Mouse (Mus musculus) lung, postnatal 10 days (tissue): ENCODE measurements around the gene Myo1c.
"Not testable (repeated sequence)": the region's sequence is repeated elsewhere in the genome, so short reads cannot be mapped to it uniquely, and the experiment has no call there.

Experiments used
- DNase-seq: peaks from one replicate; pipeline ENCODE4 v3.0.0; 2021

Myo1c gene

GRCm38 (mm10) chr11:75669853-75670200 lies 19.5 kb downstream of the Myo1c start:
- no peak for DNase-seq

- no peak for DNase-seq
Measured at GRCm38 (mm10) chr11:75671426-75672180, 21.3 kb downstream of the Myo1c start.

DNA sequence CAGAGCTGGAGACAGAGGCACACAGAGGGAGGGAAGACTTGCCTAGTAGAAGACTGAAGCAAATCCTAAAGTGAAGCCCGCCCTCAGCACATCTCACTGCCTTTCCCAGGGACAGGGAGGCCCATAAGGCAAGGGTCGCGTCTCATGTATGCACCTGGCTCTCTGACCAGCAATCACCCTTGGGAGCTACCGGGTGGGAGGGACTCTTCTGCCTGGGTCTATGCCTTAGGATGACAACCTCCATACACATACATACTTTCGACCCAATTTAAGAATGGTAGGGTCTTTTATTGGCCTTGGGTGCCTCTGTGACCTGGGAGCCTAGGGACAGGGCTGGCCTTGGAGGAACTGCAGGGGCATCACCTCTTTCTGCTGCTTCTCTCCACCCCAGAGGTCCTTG lies 23.1 kb downstream of the Myo1c start:
- no peak for DNase-seq

GRCm38 (mm10) chr11:75674875-75675274 lies 24.6 kb downstream of the Myo1c start:
- no peak for DNase-seq

GRCm38 (mm10) chr11:75677881-75678746 lies 27.8 kb downstream of the Myo1c start:
- no peak for DNase-seq

DNA sequence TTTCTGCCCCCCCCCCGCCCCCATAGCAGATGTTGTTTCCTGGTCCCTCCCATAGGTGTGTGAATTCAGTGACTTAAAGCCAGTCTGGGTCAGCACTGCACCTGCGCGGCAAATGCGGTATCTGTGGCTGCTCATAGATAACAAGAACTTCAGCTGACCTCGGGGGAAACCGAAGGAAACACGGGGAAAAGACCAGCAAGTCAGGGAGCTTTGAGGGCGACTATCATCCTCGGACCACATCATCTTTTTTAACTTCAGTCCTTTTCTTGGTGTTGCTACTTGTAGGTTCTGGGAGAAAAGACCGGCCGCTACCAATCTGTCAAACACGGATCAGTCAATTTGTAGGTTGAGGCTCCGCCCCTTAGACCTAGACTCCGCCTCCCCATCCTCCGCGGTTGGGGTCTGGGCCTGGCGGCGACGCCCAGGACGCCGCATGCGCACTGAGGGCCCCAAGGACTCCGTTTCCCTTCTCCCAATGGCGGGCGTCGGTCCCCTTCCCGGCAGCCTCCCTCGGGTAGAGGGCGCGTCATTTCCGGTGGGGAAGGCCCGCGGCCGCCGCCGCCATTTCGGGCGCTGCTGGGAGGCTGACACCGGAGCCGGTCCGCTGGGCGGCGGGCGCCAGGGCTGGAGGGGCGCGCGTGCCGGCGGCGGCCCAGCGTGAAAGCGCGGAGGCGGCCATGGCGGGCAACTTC lies 28.6 kb downstream of the Myo1c start, which contains the start of gene Crk:
Gene Crk (plus strand): TSS at position 513 of the 692 bp plus-strand sequence.
- peak; percentile 99 for DNase-seq

- DNase-seq = peak; percentile 79
Measured at GRCm38 (mm10) chr11:75679439-75680171, 29.3 kb downstream of the Myo1c start.

GRCm38 (mm10) chr11:75684462-75684861 lies 34.2 kb downstream of the Myo1c start:
- DNase-seq = no peak

- DNase-seq = no peak
Measured at GRCm38 (mm10) chr11:75684956-75685355, 34.7 kb downstream of the Myo1c start.

GRCm38 (mm10) chr11:75687343-75687993 lies 37.2 kb downstream of the Myo1c start:
- no peak for DNase-seq

DNA sequence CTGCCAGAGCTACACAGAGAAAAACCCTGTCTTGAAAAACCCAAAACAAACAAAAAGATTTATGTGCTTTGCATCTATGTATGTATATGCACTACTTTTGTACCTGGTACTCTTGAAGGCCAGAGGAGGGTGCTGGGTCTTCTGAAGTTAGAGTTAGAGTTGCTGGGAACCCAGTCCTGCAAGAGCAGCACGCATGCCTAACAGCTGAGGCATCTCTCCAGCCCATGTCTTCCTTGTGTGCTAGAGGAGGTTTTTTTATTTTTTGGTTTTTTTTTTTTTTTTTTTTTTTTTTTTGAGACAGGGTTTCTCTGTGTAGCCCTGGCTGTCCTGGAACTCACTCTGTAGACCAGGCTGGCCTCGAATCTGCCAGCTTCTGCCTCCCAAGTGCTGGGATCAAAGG lies 37.8 kb downstream of the Myo1c start:
- DNase-seq = no peak

DNA sequence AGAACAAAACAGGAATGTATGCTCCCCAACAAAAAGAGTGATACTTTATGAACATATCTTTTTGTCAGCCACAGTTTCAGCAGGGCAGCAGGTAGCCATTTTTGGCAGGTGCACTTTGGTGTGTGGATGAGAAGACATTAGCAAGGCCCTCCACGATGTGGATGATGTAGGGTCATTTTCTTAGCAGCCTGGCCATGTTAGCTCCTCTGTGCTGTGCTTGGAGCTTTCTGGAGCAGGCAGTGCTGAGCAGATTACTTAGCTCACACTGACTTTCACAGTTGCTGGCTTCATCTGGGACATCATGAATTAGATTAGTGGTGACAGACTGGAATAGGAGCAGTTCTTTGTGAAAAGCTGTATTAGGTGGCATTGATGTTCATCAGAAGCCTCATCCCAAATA lies 39.7 kb downstream of the Myo1c start:
- no peak for DNase-seq

- no peak for DNase-seq
Measured at GRCm38 (mm10) chr11:75691047-75691446, 40.7 kb downstream of the Myo1c start.

- DNase-seq = no peak
Measured at GRCm38 (mm10) chr11:75693570-75693969, 43.3 kb downstream of the Myo1c start.

DNA sequence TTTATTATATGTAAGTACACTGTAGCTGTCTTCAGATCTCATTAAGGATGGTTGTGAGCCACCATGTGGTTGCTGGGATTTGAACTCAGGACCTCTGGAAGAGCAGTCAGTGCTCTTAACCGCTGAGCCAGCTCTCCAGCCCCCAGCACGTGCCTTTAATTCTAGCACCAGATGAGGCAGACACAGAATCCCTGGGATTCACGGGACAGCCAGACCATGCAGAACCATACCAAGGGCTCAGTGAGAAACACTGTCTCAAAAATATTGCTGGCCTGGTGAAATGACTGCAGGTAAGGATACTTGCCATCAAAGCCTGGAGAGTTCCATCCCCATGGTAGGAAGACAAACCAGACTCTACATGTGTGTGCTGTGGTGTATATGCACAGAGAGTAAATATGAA lies 47.2 kb downstream of the Myo1c start:
- not testable (repeated sequence) for DNase-seq

DNA sequence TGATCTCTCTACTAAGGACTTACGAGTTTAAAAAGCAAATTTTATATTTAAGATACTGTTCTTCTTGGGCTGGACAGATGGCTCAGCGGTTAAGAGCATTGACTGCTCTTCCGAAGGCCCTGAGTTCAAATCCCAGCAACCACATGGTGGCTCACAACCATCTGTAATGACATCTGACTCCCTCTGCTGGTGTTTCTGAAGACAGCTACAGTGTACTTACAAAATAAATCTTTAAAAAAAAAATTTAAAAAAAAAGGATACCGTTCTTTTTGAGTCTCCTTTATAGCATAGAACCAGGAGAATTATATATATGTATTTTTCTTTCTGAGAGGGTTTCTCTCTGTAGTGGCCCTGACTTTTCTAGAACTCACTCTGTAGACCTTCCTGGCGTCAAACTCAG lies 50.3 kb downstream of the Myo1c start:
- no peak for DNase-seq

DNA sequence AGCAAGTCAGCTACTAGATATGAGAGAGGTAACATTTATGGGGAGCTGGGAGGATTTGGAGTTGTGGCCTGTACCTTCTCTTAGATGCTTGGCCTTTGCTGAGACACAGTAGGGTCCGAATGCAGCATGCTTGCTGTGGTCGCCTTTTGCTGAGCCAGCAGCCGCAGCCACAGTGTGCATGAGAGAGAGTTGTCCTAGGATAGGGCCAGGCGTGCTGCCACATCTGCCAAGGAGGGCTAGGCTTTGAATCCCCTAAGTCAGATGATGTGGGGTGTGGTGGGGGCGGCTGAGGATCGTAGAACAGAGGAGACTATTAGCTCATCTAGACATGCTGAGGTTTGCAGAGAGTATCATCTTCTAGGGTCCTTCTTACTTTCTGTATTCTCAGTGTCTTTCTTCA lies 52.5 kb downstream of the Myo1c start:
- no peak for DNase-seq

DNA sequence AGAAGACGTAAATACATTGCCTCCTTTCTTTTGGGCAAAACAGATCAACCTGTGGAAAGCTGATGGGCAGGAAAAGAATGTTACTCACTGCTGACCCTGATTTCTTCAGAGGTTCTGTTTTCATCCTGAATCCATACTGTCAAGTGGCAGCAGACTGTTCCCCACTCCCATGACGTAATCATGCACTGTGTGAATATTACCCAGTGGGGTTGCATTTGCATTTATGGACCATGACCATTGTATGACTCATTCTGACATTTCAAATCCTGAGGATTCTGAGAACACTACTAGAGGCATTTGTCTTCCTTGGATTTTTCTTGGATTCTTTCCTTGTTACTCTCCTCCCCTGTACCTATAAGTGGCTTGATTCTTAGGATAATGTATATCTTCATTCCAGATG lies 53.4 kb downstream of the Myo1c start:
- no peak for DNase-seq

- peak; percentile 37 for DNase-seq
Measured at GRCm38 (mm10) chr11:75713949-75714348, 63.6 kb downstream of the Myo1c start.

- no peak for DNase-seq
Measured at GRCm38 (mm10) chr11:75715556-75715955, 65.3 kb downstream of the Myo1c start.

DNA sequence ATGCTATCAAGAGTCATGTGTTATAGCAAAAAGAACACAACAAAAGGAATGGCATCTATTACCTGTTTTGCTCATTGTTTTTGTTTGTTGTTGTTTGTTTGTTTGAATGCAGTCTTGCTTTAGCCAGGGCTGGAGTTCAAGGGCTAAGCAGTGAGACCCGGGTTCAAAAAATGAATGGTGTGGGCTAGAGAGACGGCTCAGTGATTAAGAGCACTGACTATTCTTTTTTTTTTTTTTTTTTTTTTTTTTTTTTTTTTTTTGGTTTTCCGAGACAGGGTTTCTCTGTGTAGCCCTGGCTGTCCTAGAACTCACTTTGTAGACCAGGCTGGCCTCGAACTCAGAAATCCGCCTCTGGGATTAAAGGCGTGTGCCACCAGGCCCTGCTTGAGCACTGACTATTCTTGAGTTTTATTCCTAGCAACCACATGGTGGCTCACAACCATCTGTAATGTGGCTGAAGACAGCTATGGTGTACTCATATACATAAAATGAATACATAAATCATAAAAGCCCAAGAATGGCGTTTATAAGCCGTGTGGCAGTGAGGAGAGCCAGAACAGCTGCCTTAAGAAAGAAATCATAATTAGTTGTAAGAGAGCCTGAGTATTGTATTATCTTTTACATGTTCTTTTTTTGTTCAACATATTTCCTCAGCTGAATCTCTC lies 66.5 kb downstream of the Myo1c start:
- no peak for DNase-seq

GRCm38 (mm10) chr11:75722339-75722738 lies 72.0 kb downstream of the Myo1c start:
- no peak for DNase-seq
